Mouse (Mus musculus) telencephalon, adult 2 months (tissue): ENCODE data around the gene Plcxd2.

Source experiments
- DNase-seq: peaks from one replicate; pipeline ENCODE4 v3.0.0-alpha.2; 2011; ENCODE audit warnings: low read depth, low spot score

Gene Plcxd2

DNA sequence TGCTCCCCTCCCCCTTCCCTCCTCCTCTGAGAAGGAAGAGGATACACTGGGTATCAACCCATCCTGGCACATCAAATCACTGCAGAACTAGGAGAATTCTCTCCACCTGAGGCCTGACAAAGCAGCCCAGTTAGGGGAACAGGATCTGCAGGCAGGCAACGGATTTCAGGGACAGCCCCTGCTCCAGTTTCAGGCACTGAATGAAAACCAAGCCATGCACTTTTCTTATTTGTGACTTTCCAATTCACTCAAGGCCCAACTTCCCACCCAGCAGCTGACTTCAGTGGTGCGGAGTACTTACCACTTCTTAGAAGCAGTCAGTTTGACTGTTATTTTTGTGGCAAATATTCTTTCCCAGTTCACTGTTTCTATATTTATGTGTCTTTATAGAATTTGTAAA lies 69.3 kb downstream of the Plcxd2 start:
- no peak for DNase-seq

- no peak for DNase-seq
These were observed 70.6 kb downstream of the Plcxd2 start for GRCm38 (mm10) chr16:45939436-45939835.

GRCm38 (mm10) chr16:45937381-45937780 lies 72.6 kb downstream of the Plcxd2 start:
- DNase-seq: no peak

DNA sequence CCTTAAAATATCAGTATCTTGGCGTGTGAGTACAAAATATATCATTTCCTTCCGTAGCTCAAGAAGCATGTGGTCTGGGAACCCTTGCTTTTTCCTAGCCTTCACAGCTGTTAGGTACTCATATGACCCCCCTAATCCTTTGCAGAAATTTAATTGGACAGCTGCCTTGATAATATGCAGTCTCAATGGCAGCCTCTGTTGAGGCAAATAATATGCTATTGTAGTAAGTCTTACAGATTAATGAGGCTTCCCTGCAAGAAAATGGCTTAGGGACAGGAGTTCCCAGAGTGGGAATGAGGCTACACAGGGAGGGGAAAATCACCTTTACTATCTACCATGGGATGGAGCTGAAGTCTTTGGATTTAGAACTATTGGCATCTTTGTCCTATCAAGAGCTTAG lies 73.5 kb downstream of the Plcxd2 start:
- DNase-seq: no peak

DNA sequence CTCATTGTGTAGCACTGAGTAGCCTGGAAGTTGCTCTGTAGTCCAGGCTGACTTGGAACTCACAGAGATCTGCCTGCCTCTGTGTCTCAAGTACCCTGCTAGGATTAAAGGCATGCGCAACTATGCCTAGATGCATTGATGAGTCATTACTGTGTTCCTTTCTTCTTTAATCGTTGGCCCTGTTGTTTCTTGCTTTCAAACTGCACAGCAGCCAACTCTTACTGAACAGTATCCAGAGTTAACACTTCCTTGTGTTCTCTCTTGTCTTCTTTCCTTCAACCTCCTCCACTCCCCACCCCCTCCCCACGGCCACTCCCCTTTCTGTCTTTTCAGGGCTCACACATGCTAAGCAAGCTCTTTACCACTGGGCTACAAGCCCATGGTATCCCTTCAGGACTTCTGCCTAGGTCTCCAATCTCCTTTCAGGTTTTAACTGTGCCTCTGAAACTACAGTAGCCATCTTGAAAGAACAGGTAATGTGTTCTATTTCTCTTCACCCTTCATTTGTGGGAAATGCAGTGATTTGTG lies 74.0 kb downstream of the Plcxd2 start:
- DNase-seq: no peak

DNA sequence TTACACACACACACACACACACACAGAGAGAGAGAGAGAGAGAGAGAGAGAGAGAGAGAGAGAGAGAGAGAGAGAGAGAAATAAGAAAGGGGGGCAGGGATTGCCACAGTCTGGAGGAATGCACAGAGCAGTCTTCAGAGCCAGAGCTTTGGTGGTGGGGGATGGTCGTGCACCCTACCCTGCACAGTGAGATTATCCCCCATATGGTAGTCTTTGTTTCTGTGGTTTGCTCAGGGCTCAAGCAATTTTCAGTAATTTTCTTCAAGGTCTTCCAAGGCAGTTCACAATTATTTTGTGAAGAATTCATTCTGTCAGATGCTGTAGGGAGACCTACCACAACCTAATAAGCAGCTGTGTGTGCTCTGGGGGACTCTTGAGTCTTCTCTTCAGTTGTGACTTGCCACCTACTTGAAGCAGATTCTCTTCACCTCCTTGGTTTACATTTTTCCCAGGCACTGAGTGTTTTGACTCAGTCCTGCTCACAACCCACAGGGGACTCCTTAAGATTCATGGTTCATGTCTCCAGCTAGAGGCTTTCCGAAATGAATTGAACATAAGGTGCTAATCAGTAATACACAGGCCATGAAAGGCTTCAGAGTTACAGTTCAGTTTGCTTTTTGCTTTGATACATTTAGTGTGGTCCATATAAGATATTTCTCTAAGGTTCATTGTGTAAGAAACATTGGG lies 75.2 kb downstream of the Plcxd2 start:
- DNase-seq: no peak

DNA sequence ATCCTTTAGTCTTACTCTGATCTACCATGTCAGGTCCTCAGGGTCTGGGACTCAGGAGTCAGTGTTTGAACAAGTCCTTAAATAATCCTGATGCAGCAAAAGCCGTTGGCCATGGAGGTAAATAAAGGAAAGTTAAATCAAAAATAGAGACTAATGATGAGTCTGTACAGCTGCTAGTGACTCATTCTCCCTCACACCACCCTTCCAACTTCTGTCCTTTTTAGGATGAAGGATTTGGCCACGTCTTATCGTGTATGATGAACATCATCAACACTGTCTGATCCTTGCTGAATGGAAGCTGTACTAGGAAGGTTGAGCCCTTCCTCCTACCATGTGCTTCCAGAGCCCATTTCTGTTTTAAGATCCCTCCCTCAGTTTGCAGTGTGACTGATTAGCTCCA lies 79.7 kb downstream of the Plcxd2 start:
- no peak for DNase-seq

- DNase-seq: no peak
These were observed 81.9 kb downstream of the Plcxd2 start for GRCm38 (mm10) chr16:45928090-45928489.

- DNase-seq: no peak
These were observed 82.4 kb downstream of the Plcxd2 start for GRCm38 (mm10) chr16:45927601-45928000.

GRCm38 (mm10) chr16:45926875-45927274 lies 83.1 kb downstream of the Plcxd2 start:
- no peak for DNase-seq

GRCm38 (mm10) chr16:45923731-45924424 lies 86.1 kb downstream of the Plcxd2 start:
- DNase-seq: no peak

DNA sequence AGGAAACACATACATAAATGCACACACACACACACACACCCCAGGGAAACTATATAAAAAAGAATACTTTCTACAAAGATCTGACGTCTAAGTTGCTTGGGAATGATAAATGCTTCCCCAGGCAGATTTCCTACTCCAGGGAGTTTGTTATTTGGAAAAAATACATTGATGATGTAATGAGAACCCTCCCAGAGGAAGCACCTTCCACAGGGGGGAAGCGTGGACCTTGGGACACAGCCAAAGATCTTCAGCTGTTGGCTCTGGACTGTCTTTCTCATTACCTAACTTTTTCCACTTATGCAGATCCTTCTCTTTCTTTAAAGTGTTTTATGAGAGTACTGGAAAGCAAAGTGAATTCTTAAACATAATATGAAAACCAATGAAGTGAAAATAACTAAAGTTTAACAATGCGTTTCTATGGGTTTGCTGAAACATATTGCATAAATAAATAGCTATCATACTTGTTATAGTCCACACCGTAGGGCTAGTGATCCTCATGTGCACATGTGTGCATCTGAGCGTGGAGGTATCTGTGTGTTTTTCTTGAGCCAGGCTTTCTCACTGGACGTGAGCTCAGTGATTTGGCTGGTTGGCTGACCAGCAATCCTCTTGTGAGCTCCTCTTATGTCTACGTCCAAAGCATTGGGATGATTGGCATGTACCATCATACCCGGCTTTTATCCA lies 87.3 kb downstream of the Plcxd2 start:
- DNase-seq: no peak

GRCm38 (mm10) chr16:45919572-45919971 lies 90.4 kb downstream of the Plcxd2 start:
- no peak for DNase-seq
